Mouse (Mus musculus) myocyte (in vitro differentiated cells): ENCODE results near the gene Sema4g. TPM values are rescaled to one million over a fixed set of nuclear protein-coding genes. Genes with fewer than 3 reads are reported as not detected.

Experiments used
- H3K27me3 ChIP-seq: one replicate; pipeline ENCODE4 v1.6.1; 2011; ENCODE audit not compliant: control insufficient read depth, insufficient read depth, insufficient read length
- H3K36me3 ChIP-seq: one replicate; pipeline ENCODE4 v1.6.1; 2011; ENCODE audit not compliant: control insufficient read depth, insufficient read depth
- H3K4me2 ChIP-seq: one replicate; pipeline ENCODE4 v1.6.1; 2011; ENCODE audit warnings: low read depth, control low read depth
- H3K4me3 ChIP-seq: one replicate; pipeline ENCODE4 v1.5.1; 2011; ENCODE audit warnings: mild to moderate bottlenecking, control low read depth, moderate library complexity
- H3K79me2 ChIP-seq: one replicate; pipeline ENCODE4 v1.6.1; 2011; ENCODE audit not compliant: control insufficient read depth, insufficient read depth
- H3ac ChIP-seq: one replicate; pipeline ENCODE4 v1.6.1; 2011; ENCODE audit not compliant: control insufficient read depth, insufficient read length
- CEBPB ChIP-seq: IDR thresholded peaks from 2 replicates; pipeline ENCODE4 v1.6.1; 2011; ENCODE audit warnings: mild to moderate bottlenecking, moderate library complexity; ENCODE audit not compliant: poor library complexity, insufficient read depth, severe bottlenecking
- E2F4 ChIP-seq: IDR thresholded peaks from one replicate; pipeline ENCODE4 v1.6.1; 2011; ENCODE audit warnings: mild to moderate bottlenecking, control low read depth, moderate library complexity; ENCODE audit not compliant: insufficient read depth
- MAX ChIP-seq: IDR thresholded peaks from one replicate; pipeline ENCODE4 v1.6.1; 2011; ENCODE audit warnings: low read depth, mild to moderate bottlenecking, control low read depth
- MYOD1 ChIP-seq, 3 experiments: IDR thresholded peaks; one replicate each; pipeline ENCODE4 v1.6.1; 2011; ENCODE audit warnings: control low read depth in 2 of 3, low read depth in 2 of 3, mild to moderate bottlenecking in 2 of 3, moderate library complexity in 1 of 3; ENCODE audit not compliant: insufficient read length in 2 of 3, control insufficient read depth in 1 of 3
- MYOG ChIP-seq, 3 experiments: IDR thresholded peaks; one replicate each; pipeline ENCODE4 v1.6.1; 2011; ENCODE audit warnings: control low read depth in 2 of 3, low read depth in 2 of 3, mild to moderate bottlenecking in 2 of 3; ENCODE audit not compliant: insufficient read length in 2 of 3, control insufficient read depth in 1 of 3, insufficient read depth in 1 of 3
- POLR2A ChIP-seq: IDR thresholded peaks from one replicate; pipeline ENCODE4 v1.6.1; 2011; ENCODE audit warnings: low read depth, mild to moderate bottlenecking, control low read depth, moderate library complexity; ENCODE audit not compliant: insufficient read length
- POLR2AphosphoS2 ChIP-seq: IDR thresholded peaks from one replicate; pipeline ENCODE4 v1.6.1; 2011; ENCODE audit warnings: low read depth, control low read depth; ENCODE audit not compliant: insufficient read length
- REST ChIP-seq: IDR thresholded peaks from one replicate; pipeline ENCODE4 v1.6.1; 2011; ENCODE audit warnings: mild to moderate bottlenecking, control low read depth, moderate library complexity; ENCODE audit not compliant: insufficient read depth, insufficient read length
- SRF ChIP-seq: IDR thresholded peaks from one replicate; pipeline ENCODE4 v1.6.1; 2011; ENCODE audit warnings: low read depth; ENCODE audit not compliant: control insufficient read depth, insufficient read length
- TCF12 ChIP-seq: IDR thresholded peaks from one replicate; pipeline ENCODE4 v1.6.1; 2011; ENCODE audit warnings: mild to moderate bottlenecking, control low read depth; ENCODE audit not compliant: poor library complexity, insufficient read depth, severe bottlenecking
- TCF3 ChIP-seq: IDR thresholded peaks from one replicate; pipeline ENCODE4 v1.6.1; 2011; ENCODE audit warnings: low read depth, control low read depth; ENCODE audit not compliant: insufficient read length
- USF1 ChIP-seq: IDR thresholded peaks from one replicate; pipeline ENCODE4 v1.6.1; 2011; ENCODE audit warnings: low read depth, mild to moderate bottlenecking, control low read depth, moderate library complexity
- polyA plus RNA-seq: library from polyadenylated mRNA; unstranded; fragments of >200 nt; fragmentation: generic; extraction: Trizol; gene quantifications from one replicate; pipeline ENCODE4 v1.2.1, GENCODE M21; 2012; ENCODE audit warnings: missing spikeins

The Sema4g gene
- polyA plus RNA-seq, 1 experiment, result 0.43 TPM

GRCm38 (mm10) chr19:44977148-44977547 lies 11.8 kb upstream of the Sema4g start:
- no peaks in the 10 kb centered on the region for H3K79me2 ChIP-seq
- TF ChIP-seq E2F4, result no peak
- TF ChIP-seq USF1, result no peak
- no peak for TF ChIP-seq CEBPB
- no peak for TF ChIP-seq MAX
- no peak for TF ChIP-seq POLR2A
- TF ChIP-seq SRF, result no peak
- no peak for TF ChIP-seq TCF12
- H3K27me3 ChIP-seq, result no peaks in the 10 kb centered on the region
- peaks cover 75% of the 10 kb centered on the region for H3K36me3 ChIP-seq
- no peak overlapping the region for H3ac ChIP-seq
- no peak overlapping the region for H3K4me3 ChIP-seq
- H3K4me2 ChIP-seq, result no peak overlapping the region

DNA sequence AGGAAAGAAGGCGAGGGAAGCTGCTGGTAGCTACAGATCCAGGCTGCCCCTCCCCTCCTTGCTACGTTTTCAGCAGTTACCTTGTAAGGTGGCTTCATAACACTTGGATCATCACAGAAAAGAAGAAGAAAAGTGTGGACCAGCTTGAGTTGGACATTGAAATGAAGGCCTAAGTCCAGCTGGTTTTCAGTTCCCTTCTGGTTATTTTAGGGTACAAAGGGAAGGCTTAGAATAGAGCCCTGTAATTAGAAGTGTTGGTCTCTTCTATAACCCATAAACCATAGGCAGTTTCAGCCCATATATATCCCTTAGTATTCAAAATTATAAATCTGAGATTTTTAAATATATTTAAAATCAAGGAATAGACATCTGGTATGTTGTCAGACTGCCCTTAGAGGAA lies 8.1 kb upstream of the Sema4g start:
- no peaks in the 10 kb centered on the region for H3K27me3 ChIP-seq
- no peak overlapping the region for H3K4me3 ChIP-seq
- H3ac ChIP-seq, result no peak overlapping the region
- peaks cover 43% of the 10 kb centered on the region for H3K36me3 ChIP-seq
- TF ChIP-seq POLR2AphosphoS2, result peak; percentile 26
- TF ChIP-seq MYOD1 (IDR thresholded peaks at IDR 0.05; ENCODE audit: control insufficient read depth in 1 of 3, insufficient read length in 2 of 3, low read depth in 2 of 3), result no peak
- H3K79me2 ChIP-seq, result no peaks in the 10 kb centered on the region
- H3K4me2 ChIP-seq, result no peak overlapping the region

- TF ChIP-seq MYOD1 (IDR thresholded peaks at IDR 0.05; ENCODE audit: control insufficient read depth in 1 of 3, insufficient read length in 2 of 3, low read depth in 2 of 3) (no peak), REST (no peak)
Observed at GRCm38 (mm10) chr19:44982477-44983115, 6.3 kb upstream of the Sema4g start.

DNA sequence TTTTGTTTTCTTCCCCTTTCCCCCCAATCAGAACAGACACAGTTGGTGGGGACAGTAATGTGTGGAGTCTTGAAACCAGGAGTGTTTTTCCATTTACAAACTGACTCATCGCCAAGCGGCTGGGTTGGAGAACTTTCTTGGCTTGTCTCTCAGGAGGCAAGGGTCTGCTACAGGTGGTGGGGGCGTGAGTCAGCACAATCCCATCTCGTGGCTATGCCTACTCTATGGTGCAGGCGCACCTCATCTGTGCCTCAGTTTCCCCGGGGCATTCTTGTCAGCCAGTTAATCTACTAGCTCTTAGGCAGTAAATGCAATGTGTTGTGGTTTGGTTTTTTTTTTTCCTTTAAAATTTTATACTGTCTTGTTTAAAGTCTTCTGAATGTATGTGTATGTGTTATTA lies 5.5 kb upstream of the Sema4g start:
- Histone ChIP-seq H3K4me2 (no peak overlapping the region), H3ac (no peak overlapping the region), H3K4me3 (no peak overlapping the region), H3K36me3 (peaks cover 25% of the 10 kb centered on the region), H3K79me2 (no peaks in the 10 kb centered on the region), H3K27me3 (no peaks in the 10 kb centered on the region)
- TF ChIP-seq MYOG (IDR thresholded peaks at IDR 0.05; ENCODE audit: control insufficient read depth in 1 of 3, insufficient read depth in 1 of 3, insufficient read length in 2 of 3, low read depth in 2 of 3) (no peak), USF1 (no peak), CEBPB (no peak), MAX (no peak), E2F4 (no peak), MYOD1 (IDR thresholded peaks at IDR 0.05; ENCODE audit: control insufficient read depth in 1 of 3, insufficient read length in 2 of 3, low read depth in 2 of 3) (no peak), POLR2A (no peak), TCF3 (no peak), TCF12 (no peak), SRF (no peak), REST (no peak), POLR2AphosphoS2 (no peak)

More at GRCm38 (mm10) chr19:44982477-44983115, 6.3 kb upstream of the Sema4g start:
- no peaks in the 10 kb centered on the region for H3K79me2 ChIP-seq
- H3K4me2 ChIP-seq, result no peak overlapping the region
- H3ac ChIP-seq, result no peak overlapping the region
- peaks cover 29% of the 10 kb centered on the region for H3K36me3 ChIP-seq
- H3K27me3 ChIP-seq, result no peaks in the 10 kb centered on the region
- H3K4me3 ChIP-seq, result no peak overlapping the region

- Histone ChIP-seq H3K79me2 (no peaks in the 10 kb centered on the region), H3K27me3 (peaks cover 3% of the 10 kb centered on the region), H3K36me3 (peaks cover 19% of the 10 kb centered on the region), H3K4me2 (no peak overlapping the region), H3ac (no peak overlapping the region), H3K4me3 (no peak overlapping the region)
- no peak for TF ChIP-seq CEBPB
- TF ChIP-seq E2F4, result no peak
- no peak for TF ChIP-seq SRF
- TF ChIP-seq MAX, result no peak
- TF ChIP-seq POLR2A, result no peak
- no peak for TF ChIP-seq TCF3
- no peak for TF ChIP-seq MYOG (IDR thresholded peaks at IDR 0.05; ENCODE audit: control insufficient read depth in 1 of 3, insufficient read depth in 1 of 3, insufficient read length in 2 of 3, low read depth in 2 of 3)
- no peak for TF ChIP-seq TCF12
- no peak for TF ChIP-seq MYOD1 (IDR thresholded peaks at IDR 0.05; ENCODE audit: control insufficient read depth in 1 of 3, insufficient read length in 2 of 3, low read depth in 2 of 3)
- no peak for TF ChIP-seq USF1
- no peak for TF ChIP-seq REST
- no peak for TF ChIP-seq POLR2AphosphoS2
Observed at GRCm38 (mm10) chr19:44984420-44984819, 4.5 kb upstream of the Sema4g start.
